Mouse (Mus musculus): Measurements from ENCODE around the gene Rpl18. TPM values are rescaled to one million over a fixed set of nuclear protein-coding genes. Genes with fewer than 3 reads are reported as not detected.

The Rpl18 gene
- polyA plus RNA-seq, 1 experiment from 2014 or later = 665 TPM

DNA sequence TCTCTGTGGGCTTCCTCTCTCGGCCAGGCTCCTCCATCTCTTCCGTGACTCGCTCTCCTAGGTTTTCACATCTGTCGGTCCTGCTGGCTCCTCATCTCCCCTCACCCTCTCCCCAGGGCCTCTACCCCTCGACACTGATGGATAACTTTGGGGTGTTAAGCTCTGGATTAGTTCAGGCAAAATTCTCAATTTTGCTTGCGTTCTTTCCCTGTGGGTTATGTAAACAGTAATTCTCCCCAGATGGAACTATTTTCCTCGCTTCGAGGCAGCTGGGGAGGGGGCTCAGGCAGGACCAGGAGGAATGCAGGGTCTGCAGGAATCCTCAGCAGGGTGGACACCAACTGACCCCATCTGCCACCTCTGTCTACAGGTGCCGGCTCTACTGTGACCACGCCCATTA lies 29.4 kb upstream of the Rpl18 start:
- H3K36me3 ChIP-seq = no peaks in the 10 kb centered on the region
- H3K4me1 ChIP-seq = peaks cover 19% of the 10 kb centered on the region
- H3K4me2 ChIP-seq (replicated peaks) = 0 out of 2 replicates have a peak overlapping the region, but pooled peaks have one; percentile 10
- H3K4me3 ChIP-seq = no peak overlapping the region
- ATAC-seq (ENCODE audit: low FRiP score, low read depth) = no peak
- no peaks in the 10 kb centered on the region for H3K27me3 ChIP-seq (replicated peaks)
- H3K9ac ChIP-seq = no peak overlapping the region
- H3K9me3 ChIP-seq = no peaks in the 10 kb centered on the region
- WGBS = 56% methylated on average over 10 of the region's 10 CpGs
- no peak overlapping the region for H3K27ac ChIP-seq

DNA sequence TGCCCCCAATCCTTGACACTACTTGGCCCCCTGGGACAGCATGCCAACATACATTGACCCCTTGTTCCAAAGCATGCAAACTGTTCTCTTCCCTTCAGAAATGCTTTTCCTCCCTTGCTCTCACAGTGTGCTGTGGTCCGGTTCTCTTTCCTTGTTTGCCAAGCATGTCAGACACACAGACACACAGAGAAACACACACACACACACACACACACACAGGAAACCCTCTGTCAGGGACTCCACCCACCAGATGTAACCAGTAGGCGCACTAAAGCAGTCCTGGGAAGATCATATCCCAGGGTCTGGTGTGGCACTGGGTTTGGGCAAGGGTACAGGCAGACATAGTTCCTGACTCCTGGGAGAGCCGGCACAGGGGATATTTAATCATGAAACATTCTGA lies 28.4 kb upstream of the Rpl18 start:
- Histone ChIP-seq H3K9me3 (no peaks in the 10 kb centered on the region), H3K9ac (no peak overlapping the region)

DNA sequence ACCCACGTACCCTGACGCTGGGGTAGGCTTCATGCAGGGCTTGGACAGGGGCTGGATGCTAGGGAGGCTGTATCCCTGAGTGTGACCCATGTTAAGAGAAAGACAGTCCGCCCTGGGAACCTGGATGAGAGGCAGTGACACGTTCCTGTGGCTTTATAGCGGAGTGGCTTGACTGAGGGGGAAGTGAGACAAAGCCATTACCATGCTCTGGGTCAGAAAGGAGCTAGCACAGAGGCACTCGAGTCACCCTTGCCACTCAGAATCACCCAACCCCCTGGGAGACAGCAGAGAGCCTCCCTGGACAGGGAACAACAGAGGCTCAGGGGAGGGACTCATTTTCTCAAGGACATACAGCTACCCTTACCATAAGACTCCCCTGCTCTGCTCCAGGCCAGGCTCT lies 26.2 kb upstream of the Rpl18 start:
- Histone ChIP-seq H3K27ac (no peak overlapping the region), H3K4me1 (peaks cover 13% of the 10 kb centered on the region), H3K4me2 (replicated peaks) (no peak overlapping the region), H3K9me3 (no peaks in the 10 kb centered on the region), H3K4me3 (no peak overlapping the region), H3K36me3 (no peaks in the 10 kb centered on the region), H3K27me3 (replicated peaks) (no peaks in the 10 kb centered on the region), H3K9ac (no peak overlapping the region)
- WGBS = 61% methylated on average over 6 of the region's 6 CpGs
- no peak for ATAC-seq (ENCODE audit: low FRiP score, low read depth)

More for the DNA sequence above, 28.4 kb upstream of the Rpl18 start:
- no peak overlapping the region for H3K27ac ChIP-seq
- H3K36me3 ChIP-seq = no peaks in the 10 kb centered on the region
- ATAC-seq (ENCODE audit: low FRiP score, low read depth) = no peak
- peaks cover 19% of the 10 kb centered on the region for H3K4me1 ChIP-seq
- no peak overlapping the region for H3K4me3 ChIP-seq
- H3K4me2 ChIP-seq (replicated peaks) = no peak overlapping the region
- 69% methylated on average over 3 of the region's 3 CpGs for WGBS
- H3K27me3 ChIP-seq (replicated peaks) = no peaks in the 10 kb centered on the region

DNA sequence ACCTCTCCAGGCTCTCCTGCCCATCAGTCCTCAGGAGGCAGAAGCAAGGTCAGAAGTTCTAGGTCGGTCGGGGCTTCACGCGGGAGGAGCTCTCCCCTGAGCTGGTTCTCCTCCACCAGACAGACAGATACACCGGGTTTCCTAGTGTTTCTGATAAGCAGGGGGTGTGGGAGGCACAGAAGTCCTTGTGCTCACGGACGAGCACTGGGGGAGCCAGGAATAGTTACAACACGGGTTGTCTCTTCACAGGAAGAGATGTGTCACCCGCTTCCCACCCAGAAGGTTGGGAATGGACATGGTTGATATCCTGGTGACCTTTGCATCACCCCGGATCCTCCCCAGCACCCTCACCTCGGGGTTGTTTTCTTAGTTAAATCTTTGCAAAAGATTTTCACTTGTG lies 25.5 kb upstream of the Rpl18 start:
- ATAC-seq (ENCODE audit: low FRiP score, low read depth) = no peak
- no peak overlapping the region for H3K4me2 ChIP-seq (replicated peaks)
- H3K27me3 ChIP-seq (replicated peaks) = no peaks in the 10 kb centered on the region
- H3K4me1 ChIP-seq = peaks cover 13% of the 10 kb centered on the region
- no peak overlapping the region for H3K4me3 ChIP-seq
- 79% methylated on average over 11 of the region's 11 CpGs for WGBS
- no peaks in the 10 kb centered on the region for H3K9me3 ChIP-seq
- H3K9ac ChIP-seq = no peak overlapping the region
- H3K27ac ChIP-seq = no peak overlapping the region
- H3K36me3 ChIP-seq = no peaks in the 10 kb centered on the region

DNA sequence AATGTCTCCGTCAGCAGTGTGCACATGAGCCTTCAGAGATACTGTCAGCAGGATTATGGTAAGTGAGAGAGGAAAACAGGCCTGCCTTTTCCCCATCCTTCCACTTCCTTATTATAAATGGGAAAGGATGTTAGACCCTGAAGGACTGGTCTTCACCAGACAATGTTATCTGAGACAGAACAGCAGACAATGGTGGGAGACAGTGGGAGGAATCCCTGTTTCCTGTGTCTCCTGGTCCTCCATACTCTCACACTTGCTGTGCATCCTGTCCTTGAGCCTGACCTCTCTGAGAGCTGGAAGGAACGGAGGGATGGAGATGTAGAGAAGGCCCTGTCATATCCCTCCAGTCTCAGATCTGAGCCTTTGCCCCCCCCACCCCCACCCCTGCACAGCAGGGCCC lies 22.9 kb upstream of the Rpl18 start:
- H3K4me3 ChIP-seq = no peak overlapping the region
- WGBS = 84% methylated on average over 2 of the region's 2 CpGs
- no peak overlapping the region for H3K27ac ChIP-seq
- H3K9ac ChIP-seq = no peak overlapping the region
- no peaks in the 10 kb centered on the region for H3K9me3 ChIP-seq
- H3K4me1 ChIP-seq = peaks cover 6% of the 10 kb centered on the region
- no peak for ATAC-seq (ENCODE audit: low FRiP score, low read depth)
- no peaks in the 10 kb centered on the region for H3K27me3 ChIP-seq (replicated peaks)
- no peaks in the 10 kb centered on the region for H3K36me3 ChIP-seq
- H3K4me2 ChIP-seq (replicated peaks) = no peak overlapping the region

DNA sequence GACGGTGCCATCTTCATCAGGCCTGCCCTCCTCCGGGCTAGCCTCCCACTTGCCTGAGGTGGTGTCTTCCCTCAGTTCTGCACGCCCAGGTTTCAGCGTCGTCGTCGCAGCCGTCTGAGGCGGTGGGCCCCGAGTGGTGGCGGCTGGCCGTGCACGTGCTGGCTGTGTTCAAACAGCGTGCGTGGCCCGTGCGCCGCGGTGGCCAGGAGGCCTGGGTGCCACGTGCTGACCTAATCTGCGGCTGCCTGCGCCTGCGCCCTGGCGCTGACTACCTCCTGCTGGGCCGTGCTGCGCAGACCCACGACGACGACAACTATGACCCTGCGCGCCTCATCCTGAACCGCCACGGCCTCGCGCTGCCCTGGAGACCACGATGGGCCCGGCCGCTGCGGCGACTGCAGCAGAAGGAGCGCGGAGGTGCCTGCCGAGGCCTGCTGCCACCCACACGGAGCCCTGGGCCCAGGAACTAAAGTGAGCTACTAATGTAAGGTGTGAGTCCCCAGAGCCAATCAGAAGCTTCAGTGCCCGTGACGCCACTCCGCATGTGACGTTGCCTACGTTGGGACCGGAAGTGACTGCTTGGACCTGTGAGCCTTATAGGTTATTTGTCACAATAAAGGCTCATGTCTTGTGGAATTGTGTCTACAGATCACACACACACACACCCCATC lies 21.2 kb upstream of the Rpl18 start, which contains the start of gene Sec1:
TSS of gene Sec1 (minus strand) at position 482 of the 671 bp plus-strand sequence.
- Histone ChIP-seq H3K36me3 (no peaks in the 10 kb centered on the region), H3K9me3 (no peaks in the 10 kb centered on the region), H3K4me2 (replicated peaks) (no peak within 1 kb of the TSS), H3K27me3 (replicated peaks) (peaks cover 9% of the 10 kb centered on the region), H3K9ac (no peak within 1 kb of the TSS), H3K4me3 (no peak within 1 kb of the TSS), H3K4me1 (peaks cover 6% of the 10 kb centered on the region), H3K27ac (no peak within 1 kb of the TSS)
- no peak for ATAC-seq (ENCODE audit: low FRiP score, low read depth)
- WGBS = 89% methylated on average over 50 of the region's 50 CpGs

DNA sequence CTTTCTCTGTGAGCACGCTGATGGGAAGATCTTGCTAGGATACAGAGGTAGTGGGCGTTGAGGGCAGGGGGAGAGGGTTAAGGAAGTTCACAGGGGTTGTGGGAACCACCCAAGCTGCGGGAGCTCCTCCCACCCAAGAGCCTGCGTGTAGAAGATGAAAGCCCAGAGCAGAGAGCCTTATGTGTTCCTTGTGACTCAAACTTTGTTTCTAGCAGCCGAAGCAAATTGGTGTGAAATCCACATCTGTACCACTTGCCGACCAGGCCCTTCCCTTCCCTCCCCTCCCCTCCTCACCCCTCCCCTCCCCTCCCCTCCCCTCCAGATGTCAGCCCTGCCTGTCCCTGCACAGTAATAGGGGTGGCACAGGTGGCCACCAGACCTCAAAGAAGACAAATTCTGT lies 20.2 kb upstream of the Rpl18 start:
- H3K27me3 ChIP-seq (replicated peaks) = peaks cover 19% of the 10 kb centered on the region
- no peak overlapping the region for H3K9ac ChIP-seq
- 4% methylated on average over 6 of the region's 6 CpGs for WGBS
- no peaks in the 10 kb centered on the region for H3K9me3 ChIP-seq
- H3K27ac ChIP-seq = no peak overlapping the region
- no peak overlapping the region for H3K4me2 ChIP-seq (replicated peaks)
- no peaks in the 10 kb centered on the region for H3K36me3 ChIP-seq
- H3K4me3 ChIP-seq = no peak overlapping the region
- ATAC-seq (ENCODE audit: low FRiP score, low read depth) = peak; percentile 45; the same call in 1 of the 2 replicates
- H3K4me1 ChIP-seq = peaks cover 15% of the 10 kb centered on the region

DNA sequence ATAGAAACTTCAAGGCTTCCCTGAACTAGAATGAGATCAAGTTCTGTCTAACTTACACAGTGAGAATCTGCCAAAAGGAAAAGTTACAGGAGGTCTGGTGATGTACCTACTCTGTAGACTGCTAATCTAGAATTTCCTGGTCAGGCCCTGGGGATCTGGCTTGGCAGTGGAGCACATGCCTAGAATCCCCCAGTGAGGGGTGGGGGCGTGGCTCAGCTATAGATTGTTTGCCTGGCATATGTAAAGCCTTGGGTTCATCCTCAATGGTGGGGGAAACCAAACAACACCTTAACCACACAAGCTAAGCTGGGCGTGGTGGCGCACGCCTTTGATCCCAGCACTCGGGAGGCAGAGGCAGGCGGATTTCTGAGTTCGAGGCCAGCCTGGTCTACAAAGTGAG lies 17.4 kb upstream of the Rpl18 start:
- H3K4me3 ChIP-seq = no peak overlapping the region
- no peak overlapping the region for H3K9ac ChIP-seq
- no peaks in the 10 kb centered on the region for H3K36me3 ChIP-seq
- no peak overlapping the region for H3K4me2 ChIP-seq (replicated peaks)
- no peak overlapping the region for H3K27ac ChIP-seq
- peaks cover 30% of the 10 kb centered on the region for H3K4me1 ChIP-seq
- peaks cover 26% of the 10 kb centered on the region for H3K27me3 ChIP-seq (replicated peaks)
- H3K9me3 ChIP-seq = no peaks in the 10 kb centered on the region
- WGBS = 80% methylated on average over 7 of the region's 7 CpGs
- ATAC-seq (ENCODE audit: low FRiP score, low read depth) = no peak

DNA sequence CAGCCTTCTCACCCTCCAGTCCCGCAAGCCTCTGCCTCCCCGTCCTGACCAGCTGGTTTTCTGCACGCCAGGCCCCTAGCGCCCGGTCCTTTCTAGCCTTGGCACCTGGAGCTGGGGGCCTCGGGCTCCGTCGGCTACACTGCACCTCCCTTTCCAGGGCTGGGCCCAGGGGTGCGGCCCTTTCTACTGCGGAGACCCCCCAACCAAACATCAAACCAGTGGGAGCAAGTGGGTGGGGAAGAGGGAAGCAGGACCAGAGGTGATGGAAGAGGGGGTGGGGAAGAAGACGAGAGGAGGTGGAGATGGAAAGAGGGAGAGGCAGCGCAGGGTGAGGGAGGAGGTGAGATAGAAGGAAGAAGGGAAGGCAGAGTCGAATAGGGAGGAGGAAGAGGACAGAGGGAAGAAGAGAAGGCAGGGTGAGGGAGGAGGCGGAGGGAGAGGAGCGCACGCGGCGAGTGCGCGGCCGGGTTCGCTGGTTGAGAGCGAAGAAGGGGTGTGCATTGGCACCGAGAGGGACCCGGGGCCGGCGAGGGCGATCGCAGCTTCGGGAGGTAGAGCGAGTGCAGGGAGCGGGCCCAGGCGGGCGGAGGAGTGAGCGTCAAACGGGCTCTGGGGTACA lies 15.6 kb upstream of the Rpl18 start, which contains the start of gene Car11:
TSS of gene Car11 (plus strand) at position 321 of the 619 bp plus-strand sequence.
- peak within 1 kb of the TSS; percentile 46; the same call in 1 of the 2 replicates for H3K27ac ChIP-seq

DNA sequence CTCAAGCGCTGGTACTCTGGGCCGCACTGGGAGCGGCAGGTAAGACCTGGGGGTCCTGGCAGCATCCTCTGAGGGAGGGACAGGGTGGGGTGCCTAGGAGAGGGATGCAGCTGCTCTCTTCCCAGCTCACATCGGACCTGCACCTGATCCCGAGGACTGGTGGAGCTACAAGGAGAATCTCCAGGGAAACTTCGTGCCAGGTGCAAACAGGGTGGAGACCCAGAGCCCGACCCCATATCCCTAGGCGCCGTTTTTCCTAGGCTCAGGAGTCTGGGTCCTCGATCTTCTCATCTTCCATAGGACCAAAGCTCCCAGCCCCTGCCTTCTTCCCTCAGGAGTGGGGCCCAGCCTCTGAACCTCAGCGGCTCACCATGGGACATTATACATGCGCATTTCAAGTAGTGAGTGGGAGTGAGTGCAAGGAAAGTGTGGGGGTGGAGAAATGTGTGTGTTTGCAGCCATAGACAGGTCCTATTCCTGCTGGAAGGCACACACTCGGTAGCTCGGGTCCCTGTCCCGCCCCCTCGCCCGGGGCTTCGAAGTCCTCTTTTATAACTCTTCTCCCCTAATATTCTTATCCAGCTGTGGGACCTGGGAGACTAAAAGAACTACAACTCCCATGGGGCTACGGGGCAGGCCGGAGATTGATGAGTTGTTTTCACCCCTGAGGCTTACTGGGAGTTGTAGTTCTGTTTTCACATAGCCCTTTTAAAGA lies 14.8 kb upstream of the Rpl18 start:
- peak overlapping the region; percentile 46; the same call in 1 of the 2 replicates for H3K27ac ChIP-seq
- no peaks in the 10 kb centered on the region for H3K36me3 ChIP-seq
- ATAC-seq (ENCODE audit: low FRiP score, low read depth) = peak; percentile 6
- peak overlapping the region; percentile 80 for H3K4me2 ChIP-seq (replicated peaks)
- H3K9me3 ChIP-seq = no peaks in the 10 kb centered on the region
- peak overlapping the region; percentile 47 for H3K4me3 ChIP-seq
- peaks cover 41% of the 10 kb centered on the region for H3K4me1 ChIP-seq
- WGBS = under 1% methylated on average over 20 of the region's 20 CpGs
- peaks cover 26% of the 10 kb centered on the region for H3K27me3 ChIP-seq (replicated peaks)
- H3K9ac ChIP-seq = peak overlapping the region; percentile 67

More for the DNA sequence above, 15.6 kb upstream of the Rpl18 start, which contains the start of gene Car11:
- no peak for ATAC-seq (ENCODE audit: low FRiP score, low read depth)
- WGBS = 1% methylated on average over 36 of the region's 36 CpGs
- no peaks in the 10 kb centered on the region for H3K36me3 ChIP-seq
- H3K4me3 ChIP-seq = peak within 1 kb of the TSS; percentile 47
- H3K27me3 ChIP-seq (replicated peaks) = peaks cover 26% of the 10 kb centered on the region
- no peaks in the 10 kb centered on the region for H3K9me3 ChIP-seq
- peaks cover 43% of the 10 kb centered on the region for H3K4me1 ChIP-seq
- peak within 1 kb of the TSS; percentile 67 for H3K9ac ChIP-seq
- H3K4me2 ChIP-seq (replicated peaks) = peak within 1 kb of the TSS; percentile 80

DNA sequence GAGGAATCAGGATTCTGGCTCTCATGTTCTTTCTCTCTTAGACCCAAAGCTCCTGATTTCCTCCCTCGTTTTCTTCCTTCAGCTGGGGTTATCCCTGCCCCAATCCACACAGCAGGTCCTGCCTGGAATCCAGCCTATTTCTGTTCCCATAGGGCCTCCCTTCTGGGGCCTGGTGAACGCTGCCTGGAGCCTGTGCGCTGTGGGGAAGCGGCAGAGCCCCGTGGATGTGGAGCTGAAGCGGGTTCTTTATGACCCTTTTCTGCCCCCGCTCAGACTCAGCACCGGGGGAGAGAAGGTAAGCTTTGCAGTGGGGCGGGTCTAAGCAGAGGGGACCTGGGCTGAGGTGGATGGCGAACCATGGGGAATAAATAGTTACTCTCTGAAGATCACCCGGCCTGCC lies 14.2 kb upstream of the Rpl18 start:
- peaks cover 26% of the 10 kb centered on the region for H3K27me3 ChIP-seq (replicated peaks)
- H3K4me1 ChIP-seq = peaks cover 48% of the 10 kb centered on the region
- 23% methylated on average over 11 of the region's 11 CpGs for WGBS
- H3K4me3 ChIP-seq = peak overlapping the region; percentile 47
- no peak overlapping the region; the same call in 1 of the 2 replicates for H3K27ac ChIP-seq
- peak overlapping the region; percentile 80 for H3K4me2 ChIP-seq (replicated peaks)
- no peaks in the 10 kb centered on the region for H3K9me3 ChIP-seq
- H3K36me3 ChIP-seq = no peaks in the 10 kb centered on the region
- ATAC-seq (ENCODE audit: low FRiP score, low read depth) = no peak
- peak overlapping the region; percentile 48 for H3K9ac ChIP-seq

DNA sequence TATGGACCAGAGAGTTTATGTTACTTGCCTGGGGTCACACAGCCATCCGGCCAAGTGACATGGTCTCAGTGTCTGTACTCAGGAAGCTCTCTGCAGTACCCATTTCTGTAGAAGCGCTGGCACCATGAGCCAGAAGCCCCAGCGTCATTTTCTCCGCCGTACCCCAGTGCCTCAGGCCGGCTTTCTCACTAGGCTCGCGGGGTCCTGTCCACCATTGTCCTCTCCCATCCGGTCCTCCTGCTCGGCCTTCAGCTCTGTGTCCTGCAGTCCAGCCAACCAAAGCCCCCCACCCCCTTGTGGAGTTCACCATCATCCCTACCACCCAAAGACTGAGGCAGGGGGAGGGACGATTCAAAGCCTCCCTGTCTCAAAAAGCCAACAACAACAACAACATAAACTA lies 13.7 kb upstream of the Rpl18 start:
- H3K27ac ChIP-seq = no peak overlapping the region
- peak overlapping the region; percentile 80 for H3K4me2 ChIP-seq (replicated peaks)
- no peak for ATAC-seq (ENCODE audit: low FRiP score, low read depth)
- H3K36me3 ChIP-seq = no peaks in the 10 kb centered on the region
- WGBS = 84% methylated on average over 11 of the region's 11 CpGs
- no peak overlapping the region for H3K9ac ChIP-seq
- no peak overlapping the region for H3K4me3 ChIP-seq
- H3K9me3 ChIP-seq = no peaks in the 10 kb centered on the region
- H3K27me3 ChIP-seq (replicated peaks) = peaks cover 26% of the 10 kb centered on the region
- H3K4me1 ChIP-seq = peaks cover 53% of the 10 kb centered on the region
